Mouse (Mus musculus) right cerebral cortex, postnatal 14 days (tissue): ENCODE measurements around the gene Slc7a14.

Experiments
- DNase-seq: peaks from one replicate; pipeline ENCODE4 v3.0.0; 2022

Slc7a14 gene

DNA sequence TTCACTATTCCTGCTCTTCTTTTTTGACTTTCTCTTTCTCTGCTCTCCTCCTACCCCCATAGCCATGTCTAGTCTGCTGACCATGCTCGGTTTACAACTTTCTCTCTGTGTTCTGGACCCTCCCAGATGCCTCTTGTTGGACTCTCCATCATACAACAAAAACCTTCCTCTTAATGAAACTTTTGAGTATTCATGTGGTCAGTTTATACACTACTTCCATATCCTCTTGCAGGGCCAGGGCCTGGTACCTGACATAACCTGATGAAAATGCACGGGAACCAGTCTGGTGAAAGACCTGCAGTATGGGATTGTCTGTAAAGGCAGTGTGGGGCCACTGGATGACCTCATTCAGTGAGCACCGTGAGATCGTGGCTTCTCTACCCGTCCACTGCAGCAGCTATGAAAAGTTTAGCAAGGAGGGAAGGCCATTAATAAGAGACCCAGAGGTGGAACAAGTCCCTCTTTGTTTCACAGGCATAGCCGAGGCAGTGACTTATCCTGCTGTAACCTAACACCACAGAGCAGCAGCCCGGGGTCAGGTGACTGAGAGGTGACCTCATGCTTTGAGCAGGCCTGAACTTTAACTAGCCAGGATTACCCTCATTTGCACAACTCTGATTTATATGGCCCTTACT lies 49.7 kb downstream of the Slc7a14 start:
- DNase-seq: no peak

DNA sequence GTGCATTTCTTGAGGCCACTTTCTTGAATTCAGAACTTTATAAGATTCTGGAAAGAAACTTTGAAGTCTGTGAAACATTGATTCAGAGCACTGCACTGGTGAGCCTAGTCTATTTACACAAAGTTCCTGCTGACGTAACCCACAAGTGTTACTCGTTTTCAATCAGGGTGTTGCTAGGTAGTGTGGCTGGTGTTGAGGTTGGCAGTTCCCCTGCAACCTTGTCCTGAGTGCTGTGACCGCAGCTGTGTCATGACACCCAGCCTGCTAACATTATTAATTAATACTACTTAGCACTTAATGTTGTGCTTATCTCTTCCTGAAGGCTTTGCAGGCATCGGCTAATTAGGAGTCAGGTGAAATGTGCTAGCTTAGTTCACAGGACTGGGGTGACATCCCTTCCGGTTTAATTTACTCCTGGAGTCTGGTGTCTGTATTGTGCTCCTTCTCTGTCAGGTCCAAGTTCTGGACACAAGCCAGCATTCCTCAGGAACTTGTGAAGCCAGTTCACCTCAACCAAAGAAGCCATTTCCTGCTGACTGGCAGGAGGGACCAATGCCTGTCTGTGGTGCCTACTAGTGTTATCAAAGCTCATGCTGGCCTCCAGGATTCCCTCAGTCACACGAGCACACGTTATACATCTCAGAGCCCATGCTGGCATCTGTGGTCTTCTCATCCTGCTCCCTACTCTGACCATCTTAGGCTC lies 50.5 kb downstream of the Slc7a14 start:
- DNase-seq: no peak

DNA sequence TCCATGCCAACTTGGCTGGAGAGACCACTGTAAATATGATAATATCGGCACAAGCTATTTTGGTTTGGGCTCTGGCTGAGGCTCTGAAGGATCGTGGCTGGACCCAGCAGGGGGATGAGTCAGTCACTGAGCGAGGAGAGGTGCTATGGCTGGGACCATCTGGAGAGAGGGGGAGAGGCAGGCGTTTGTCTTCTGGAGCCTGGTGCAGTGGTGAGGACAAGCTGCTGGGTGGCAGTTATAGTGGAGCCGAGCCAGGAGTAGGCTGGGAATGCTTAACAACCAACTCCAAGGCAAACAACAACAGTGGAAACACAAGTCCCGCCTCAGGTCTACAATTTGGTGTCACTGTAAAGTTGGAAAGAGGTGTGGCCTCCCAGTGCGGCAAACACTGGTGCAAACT lies 55.8 kb downstream of the Slc7a14 start:
- DNase-seq: peak; percentile 38

- no peak for DNase-seq
These were observed 56.3 kb downstream of the Slc7a14 start for GRCm38 (mm10) chr3:31253862-31254261.

- no peak for DNase-seq
These were observed 57.6 kb downstream of the Slc7a14 start for GRCm38 (mm10) chr3:31252566-31252965.

- DNase-seq: no peak
These were observed 66.7 kb downstream of the Slc7a14 start for GRCm38 (mm10) chr3:31243478-31243877.

- no peak for DNase-seq
These were observed 69.3 kb downstream of the Slc7a14 start for GRCm38 (mm10) chr3:31240840-31241239.

DNA sequence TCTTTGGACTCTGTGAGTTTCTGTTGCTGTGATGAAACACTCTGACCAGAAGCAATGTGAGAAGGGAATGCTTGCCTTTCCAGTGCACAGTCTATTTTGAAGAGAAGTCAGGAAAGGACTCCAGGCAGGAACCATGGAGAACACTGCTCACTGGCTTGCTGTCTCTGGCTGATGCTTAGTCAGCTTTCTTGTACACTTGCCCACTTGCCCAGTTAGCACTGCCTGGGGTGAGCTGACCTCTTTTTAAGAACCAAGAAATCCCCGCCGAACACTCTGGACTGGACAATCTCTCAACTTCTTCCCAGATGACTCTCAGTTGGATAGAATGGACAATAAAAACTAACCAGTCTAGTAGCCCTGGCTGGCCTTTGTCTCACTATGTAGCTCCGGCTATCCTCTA lies 70.5 kb downstream of the Slc7a14 start:
- DNase-seq: no peak

GRCm38 (mm10) chr3:31237936-31238335 lies 72.2 kb downstream of the Slc7a14 start:
- no peak for DNase-seq

DNA sequence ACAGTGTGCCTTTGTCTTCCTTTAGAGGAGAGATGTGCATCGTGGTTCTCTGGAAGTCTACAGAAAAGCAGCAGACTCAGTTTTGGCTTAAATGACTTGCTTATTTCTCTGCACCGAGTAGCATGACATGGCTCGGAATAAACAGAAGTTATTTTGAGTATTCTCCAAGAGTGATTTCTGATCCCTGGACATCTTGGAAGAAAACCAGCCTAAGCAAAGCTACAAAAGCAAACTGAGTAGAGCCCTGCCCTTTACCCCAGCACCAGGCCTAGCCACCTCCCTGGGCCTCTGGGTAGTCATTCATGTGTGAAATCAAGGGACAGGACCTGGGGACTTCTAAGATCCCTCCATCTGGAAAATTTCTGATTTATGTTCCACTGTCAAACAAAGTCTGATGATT lies 74.0 kb downstream of the Slc7a14 start:
- no peak for DNase-seq

GRCm38 (mm10) chr3:31234356-31234755 lies 75.8 kb downstream of the Slc7a14 start:
- DNase-seq: no peak

DNA sequence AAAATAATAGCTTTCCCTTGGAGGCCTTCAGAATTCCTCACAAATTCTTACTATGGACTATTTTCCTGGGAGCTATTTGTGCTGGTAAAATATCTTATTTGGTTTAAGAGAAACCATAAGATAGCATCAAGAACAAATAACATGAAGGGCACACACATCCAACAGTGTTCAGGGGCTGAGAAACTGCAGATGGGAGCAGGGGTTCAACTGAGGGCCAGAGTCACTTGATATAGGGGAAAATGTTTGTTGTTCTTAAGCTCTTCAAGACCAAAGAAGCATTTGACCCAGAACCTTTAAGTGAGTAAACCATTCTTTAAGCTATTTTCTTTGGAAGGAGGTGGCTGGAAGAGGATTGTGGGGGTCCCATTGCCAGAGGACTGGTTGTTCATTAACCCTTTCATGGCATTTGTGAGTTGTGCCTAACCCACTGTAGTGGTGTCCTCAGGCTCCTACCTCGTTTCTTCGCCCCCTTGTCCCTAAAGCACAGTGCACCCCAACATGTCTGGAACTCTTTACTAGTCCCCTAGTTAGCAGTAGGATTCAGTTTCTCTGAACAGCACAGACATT lies 76.3 kb downstream of the Slc7a14 start:
- no peak for DNase-seq

GRCm38 (mm10) chr3:31229281-31229680 lies 80.9 kb downstream of the Slc7a14 start:
- no peak for DNase-seq

DNA sequence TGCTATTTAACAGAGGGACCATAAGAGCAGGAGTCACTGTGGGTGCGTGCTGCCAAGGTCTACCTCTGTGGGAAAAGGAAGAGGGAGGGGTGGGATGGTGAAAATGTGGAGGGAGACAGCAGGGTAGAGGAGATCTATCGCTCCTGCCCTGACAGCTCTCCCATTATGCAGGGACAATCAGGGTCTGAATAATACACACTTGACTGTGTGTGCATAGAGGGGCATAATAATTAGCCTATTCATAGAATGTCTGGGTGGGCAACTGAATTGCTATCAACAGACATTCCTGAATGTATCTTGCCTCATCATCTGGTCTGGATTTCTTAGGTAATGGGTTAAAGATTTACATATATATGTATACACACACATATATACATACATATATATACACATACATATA lies 81.7 kb downstream of the Slc7a14 start:
- DNase-seq: no peak

DNA sequence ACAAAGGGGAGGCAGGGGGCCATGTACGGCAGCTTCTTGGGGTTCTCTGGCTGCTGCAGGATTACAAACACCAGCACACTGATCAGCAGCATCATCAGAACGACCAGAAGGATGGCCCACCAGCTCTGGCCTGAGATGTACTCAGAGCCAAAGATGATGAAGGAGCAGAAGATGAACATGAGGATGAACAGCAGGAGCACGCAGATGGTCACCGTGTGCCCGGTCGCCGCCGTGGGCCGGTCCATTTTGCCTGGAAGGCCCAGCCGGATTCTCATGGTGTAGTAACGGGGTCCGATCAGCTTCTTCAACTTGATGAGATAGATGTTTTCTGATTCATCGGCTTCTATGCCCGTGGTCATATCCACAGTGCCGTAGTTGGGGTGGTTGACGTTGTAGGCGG lies 86.6 kb downstream of the Slc7a14 start:
- no peak for DNase-seq

DNA sequence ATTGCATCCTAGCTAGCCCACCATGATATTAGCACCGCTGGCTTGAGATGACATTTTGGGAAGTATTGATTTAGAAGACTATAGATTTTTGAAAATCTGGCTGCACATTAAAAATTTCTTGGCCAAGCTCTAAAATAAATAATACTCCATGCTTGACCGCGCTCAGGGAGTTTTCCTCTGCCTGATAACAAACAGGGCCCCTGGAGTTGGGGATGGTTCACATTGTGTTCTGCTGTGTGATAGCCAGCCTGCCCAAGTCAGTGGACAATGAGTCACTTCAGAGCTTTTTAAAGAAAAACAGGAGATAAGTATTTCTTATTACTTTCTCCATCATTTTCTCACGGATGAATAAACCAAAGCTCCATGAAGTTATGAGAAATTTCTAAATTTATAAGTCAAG lies 90.1 kb downstream of the Slc7a14 start:
- no peak for DNase-seq

GRCm38 (mm10) chr3:31219483-31219882 lies 90.7 kb downstream of the Slc7a14 start:
- DNase-seq: no peak

DNA sequence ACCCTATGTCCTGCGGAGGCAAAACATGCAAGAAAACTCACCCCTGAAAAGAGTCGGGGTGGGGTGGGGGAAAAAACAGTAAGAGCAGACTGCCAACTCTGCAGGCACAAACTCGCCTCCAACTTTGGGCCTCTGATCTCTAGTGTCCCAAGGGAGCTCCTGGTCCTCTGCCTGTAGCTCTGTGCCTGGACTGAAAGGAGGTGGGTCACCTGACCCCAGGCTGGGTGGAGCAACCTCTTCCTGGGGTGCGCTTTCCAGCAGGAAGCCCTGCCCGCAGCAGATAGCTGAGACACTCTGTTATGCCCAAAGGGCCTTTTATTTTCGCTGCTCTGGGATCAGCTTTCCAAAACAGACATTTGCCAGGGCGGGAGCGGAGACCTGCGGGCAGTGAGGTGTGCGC lies 92.7 kb downstream of the Slc7a14 start:
- no peak for DNase-seq

DNA sequence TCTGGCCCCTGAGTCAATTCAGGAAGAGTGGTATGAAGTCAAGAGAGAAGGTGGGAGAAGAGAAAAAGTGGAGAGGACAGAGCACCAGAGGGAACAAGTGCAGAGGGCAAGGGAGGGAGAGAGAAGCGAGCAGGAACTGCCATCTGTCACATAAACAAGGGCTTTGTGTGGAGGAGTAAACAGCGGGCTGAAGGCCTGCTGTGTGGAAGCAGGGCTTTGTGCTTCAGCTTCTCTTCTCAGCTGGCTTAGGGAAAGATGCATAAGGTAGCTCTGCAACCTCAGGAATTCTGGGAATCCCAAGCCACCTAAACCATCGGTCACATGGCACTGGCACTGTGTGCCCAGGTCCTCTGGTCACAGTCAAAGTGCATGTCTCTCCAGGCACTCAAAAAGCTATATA lies 96.4 kb downstream of the Slc7a14 start:
- no peak for DNase-seq

- no peak for DNase-seq
These were observed 97.8 kb downstream of the Slc7a14 start for GRCm38 (mm10) chr3:31212205-31213038.

- no peak for DNase-seq
These were observed 101.2 kb downstream of the Slc7a14 start for GRCm38 (mm10) chr3:31209001-31209400.

DNA sequence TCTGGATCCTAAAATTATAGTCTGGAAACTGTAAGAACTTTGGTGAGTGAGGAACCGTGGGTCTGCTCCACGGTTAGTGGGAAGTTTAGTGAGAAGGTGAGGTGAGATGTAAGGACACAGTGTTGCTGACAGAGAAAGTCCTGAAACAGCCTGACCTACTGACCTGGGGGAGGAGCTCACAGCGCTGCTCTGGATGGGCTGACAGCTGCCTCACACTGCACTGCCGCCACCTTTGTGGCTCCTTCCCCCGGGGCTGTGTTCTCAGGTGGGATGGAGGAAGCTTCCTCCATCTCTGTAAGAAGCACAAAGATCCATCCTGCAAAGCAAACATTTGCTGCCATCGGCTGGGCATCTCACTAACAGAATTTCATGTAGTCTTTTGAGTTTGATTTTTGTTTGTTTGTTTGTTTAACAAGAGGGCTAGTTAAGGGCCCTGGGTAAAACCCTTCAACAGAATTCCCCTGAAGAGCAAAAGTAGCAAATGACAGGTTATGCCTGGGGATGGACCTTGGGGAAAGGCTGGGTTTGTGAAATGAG lies 101.7 kb downstream of the Slc7a14 start:
- no peak for DNase-seq

- no peak for DNase-seq
These were observed 102.1 kb downstream of the Slc7a14 start for GRCm38 (mm10) chr3:31208046-31208445.
